Mouse (Mus musculus): ENCODE results near the gene Cplx2.

The Cplx2 gene

DNA sequence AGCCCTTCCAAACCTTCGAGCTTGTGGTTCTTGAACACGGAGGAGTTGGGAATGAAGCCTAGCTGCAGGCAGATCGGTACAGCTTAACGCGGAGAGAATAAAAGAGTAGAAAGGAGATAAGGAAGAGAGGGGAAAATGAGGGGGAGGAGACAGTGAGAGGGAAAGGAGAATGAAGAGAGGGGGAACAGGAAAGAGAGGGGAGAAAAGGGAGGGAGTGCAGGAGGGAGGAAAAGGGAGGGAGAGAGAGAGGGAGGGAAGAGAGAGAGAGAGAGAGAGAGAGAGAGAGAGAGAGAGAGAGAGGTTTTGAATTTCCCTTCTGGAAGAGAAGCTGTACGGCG, at the start of gene Cplx2:
Gene Cplx2, plus strand, starts transcription at position 301 of the 338 bp plus-strand sequence.
- in situ Hi-C loops (cut with MboI; ENCODE audit: low pct_unique_long_range_greater_than_20kb in 1 of 2, low sequenced_read_pairs in 2 of 2, unreplicated experiment in 1 of 2) = loop anchor here (10.0 kb wide), 1 partner anchor 256 kb away; no protein-coding TSS in a partner anchor

DNA sequence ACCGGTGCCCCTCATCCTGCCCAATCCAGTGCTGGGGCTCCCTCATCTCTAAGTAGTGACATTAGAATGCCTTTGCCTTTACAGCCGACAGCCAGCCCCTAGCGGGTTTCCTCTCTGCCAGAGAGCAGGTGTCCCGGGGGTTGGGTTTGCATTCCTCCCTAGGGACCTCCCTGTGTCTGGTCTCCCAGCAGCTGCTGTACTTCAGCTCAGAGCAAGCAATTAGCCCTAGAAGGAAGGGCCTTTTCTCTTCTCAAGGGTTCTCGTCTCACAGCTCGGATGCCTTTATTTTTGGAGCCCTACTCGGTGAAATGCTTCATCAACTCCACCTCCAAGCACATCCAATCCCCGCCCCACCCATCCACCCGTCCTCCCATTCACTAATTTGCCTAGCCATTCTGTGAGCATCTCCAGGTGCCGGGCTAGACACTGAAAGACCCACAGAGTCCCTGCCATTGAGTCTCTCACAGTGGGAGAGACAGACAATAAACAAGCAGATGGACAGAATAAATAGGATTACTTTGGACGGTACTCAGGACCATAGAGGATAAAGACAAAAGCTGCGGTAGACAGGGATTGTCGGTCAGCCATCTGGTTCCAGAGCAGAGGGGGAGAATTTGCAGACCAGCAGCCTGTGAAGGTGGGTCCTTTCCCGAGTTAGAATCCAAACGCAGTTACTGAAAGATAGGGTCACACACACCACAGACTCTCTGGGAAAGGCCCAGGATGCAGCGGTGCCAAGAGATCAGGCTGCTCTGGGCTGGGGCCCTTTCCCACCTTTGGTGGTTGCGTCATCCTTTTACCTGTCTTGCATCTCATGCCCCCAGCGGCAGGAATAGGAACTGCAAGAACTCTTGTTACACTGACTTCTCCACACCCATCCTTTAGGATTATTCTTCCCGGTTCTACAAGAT, 48.5 kb upstream of the Cplx2 start:
- in situ Hi-C loops (cut with MboI; ENCODE audit: low pct_unique_long_range_greater_than_20kb in 1 of 2, low sequenced_read_pairs in 2 of 2, unreplicated experiment in 1 of 2) = no loop called here

DNA sequence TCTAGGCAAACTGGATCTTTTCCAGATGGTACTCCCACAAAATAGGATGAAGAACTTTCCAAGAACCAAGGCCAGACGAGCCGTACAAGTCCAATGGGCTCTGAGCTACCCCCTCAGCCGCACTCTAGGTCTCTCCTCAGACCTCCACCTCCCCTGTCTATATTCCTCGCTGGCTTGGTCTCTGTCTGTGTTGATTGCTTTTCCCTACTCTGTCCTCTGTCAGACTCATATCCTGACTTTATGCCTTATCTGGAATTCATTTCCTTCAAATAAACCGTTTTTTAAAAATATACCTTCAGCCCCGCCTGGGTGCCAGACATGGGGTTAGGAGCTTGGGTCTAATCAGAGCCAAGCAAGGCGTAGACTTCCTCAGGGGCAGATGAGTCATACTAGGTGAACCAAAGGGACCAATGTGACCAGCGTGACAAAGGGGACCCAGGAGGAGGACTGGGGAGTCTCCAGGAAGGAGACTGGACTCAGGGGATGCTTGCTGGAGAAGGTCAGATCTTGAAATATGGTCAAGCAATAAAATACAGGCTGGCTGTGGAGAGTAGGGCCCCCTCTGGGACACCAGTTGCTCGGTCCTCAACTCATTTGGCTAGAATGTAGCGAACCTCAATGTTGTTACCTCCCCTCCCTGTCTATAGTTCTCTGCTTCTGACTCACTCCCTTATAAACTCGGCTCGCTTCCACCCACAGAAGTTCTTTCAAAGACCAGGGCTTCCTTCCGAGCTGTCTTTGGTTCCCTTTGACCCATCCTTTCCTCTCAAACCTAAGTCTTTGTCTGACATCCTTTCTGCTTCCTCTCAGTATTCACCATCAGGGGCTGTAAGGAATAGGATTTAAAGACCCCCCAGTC, 47.6 kb upstream of the Cplx2 start:
- in situ Hi-C loops (cut with MboI; ENCODE audit: low pct_unique_long_range_greater_than_20kb in 1 of 2, low sequenced_read_pairs in 2 of 2, unreplicated experiment in 1 of 2) = no loop called here

DNA sequence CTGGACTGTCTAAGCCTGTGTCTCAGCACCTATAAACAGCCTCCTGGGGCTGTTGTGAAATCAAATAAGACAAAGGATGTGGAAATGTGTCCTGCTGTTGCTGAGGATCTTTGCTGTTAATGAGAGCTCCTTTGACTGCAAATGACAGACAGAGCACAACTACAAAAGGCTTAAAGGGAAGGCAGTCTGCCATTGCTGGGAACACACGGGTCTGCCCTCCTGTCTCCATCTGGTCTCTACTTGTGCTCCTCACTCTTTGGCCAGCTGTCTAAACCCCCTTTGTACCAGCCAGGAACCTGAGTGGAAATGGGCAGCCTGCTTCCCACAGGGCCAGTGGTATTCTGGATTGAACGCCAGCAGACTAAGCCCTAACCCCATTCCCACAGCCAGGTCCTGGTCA, 47.0 kb upstream of the Cplx2 start:
- in situ Hi-C loops (cut with MboI; ENCODE audit: low pct_unique_long_range_greater_than_20kb in 1 of 2, low sequenced_read_pairs in 2 of 2, unreplicated experiment in 1 of 2) = no loop called here

DNA sequence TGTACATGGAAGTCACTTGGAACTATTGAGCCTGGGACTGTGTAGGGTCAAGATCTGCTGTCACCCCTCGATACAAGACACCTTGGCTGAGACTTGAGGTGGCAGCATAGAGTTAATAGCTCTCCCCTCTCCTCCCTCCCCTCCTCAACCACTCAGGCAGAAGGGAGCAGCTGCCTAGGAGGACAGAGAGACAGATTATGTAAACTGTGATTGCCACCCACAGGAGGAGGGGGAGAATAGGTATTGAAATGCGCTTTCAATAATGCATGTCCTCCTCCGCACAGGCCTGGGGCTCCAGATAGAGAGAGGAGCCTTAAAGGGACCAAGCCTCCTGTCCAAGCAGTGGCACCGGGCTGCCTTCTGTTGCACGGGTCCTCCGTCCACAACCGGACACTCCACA, 45.3 kb upstream of the Cplx2 start:
- in situ Hi-C loops (cut with MboI; ENCODE audit: low pct_unique_long_range_greater_than_20kb in 1 of 2, low sequenced_read_pairs in 2 of 2, unreplicated experiment in 1 of 2) = no loop called here

DNA sequence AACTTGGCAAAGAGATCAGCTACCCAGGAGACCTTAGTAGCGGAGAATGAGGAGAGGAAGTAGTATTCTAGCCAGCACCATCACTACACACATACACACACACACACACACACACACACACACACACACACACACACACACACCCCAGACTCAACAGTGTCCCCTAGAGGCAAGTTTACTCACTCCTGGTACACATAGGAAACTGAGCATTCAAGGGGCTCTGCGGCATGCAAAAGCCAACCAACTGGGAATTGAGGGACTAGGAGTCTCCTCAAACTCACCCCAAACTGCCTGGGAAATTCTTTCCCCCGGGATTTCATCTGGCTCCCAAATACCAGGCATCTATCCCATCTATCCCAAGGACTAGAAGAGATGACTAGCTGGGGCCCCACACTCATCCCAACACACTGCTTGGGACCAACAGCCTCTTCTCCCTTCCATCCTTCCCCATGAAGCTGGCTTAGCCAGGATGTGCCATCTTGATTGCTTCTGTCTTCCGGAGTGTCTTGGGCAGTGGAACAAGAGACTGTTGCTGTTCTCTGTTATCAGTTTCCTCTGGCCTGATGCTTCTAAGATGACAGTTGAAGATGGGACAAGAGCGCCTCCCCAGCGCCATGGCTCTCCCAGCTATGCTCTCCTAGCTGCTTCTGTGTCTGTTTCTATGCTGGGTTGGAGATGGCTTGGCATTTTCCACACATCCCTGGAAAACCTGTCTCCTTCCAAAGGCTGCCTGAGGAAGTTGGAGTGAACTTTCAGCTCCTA, 44.3 kb upstream of the Cplx2 start:
- in situ Hi-C loops (cut with MboI; ENCODE audit: low pct_unique_long_range_greater_than_20kb in 1 of 2, low sequenced_read_pairs in 2 of 2, unreplicated experiment in 1 of 2) = no loop called here

DNA sequence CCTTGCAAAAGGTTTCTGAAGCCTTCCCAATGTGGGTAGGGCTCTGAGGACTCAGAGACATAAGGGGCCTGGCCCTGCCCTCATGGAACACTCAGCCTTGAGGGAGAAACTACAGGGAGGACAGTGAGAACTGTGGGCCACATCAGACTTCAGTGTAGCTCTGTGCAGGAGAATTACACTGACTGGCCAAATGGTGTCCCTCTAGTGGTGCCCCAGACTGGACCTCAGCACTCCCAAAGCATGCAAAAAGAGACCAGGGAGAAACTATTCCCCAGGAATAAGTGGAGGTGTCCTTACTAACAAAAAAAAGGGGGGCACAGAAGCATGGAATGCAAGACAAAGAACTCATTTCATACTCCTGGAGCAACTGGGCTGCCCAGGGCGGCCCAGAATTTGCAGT, 43.1 kb upstream of the Cplx2 start:
- in situ Hi-C loops (cut with MboI; ENCODE audit: low pct_unique_long_range_greater_than_20kb in 1 of 2, low sequenced_read_pairs in 2 of 2, unreplicated experiment in 1 of 2) = no loop called here

DNA sequence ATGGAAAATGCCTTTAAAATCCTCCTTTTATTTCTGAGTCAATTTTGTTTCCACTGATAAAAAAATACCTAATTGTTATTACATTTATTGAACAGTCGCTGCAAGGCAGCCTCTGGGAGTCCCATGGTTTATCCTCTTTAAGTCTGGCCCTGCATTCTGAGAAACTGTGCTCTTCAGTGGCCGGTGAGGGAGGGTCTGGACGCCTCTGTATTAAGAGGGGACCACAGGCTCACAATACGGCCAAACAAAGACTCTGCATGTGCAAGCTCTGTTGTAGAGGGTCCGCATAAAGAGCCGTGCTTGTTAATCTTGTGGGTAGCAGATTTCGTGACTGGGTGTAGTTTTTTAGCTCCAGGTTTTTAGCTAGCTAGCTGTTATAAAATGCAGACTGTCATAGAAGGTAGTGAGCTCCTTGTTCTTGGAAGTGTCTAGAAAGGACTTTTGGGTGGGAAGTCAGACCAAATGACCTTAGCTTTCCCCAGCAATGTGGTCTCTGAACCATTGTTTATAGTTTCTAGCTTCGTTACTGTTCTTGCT, 42.1 kb upstream of the Cplx2 start:
- in situ Hi-C loops (cut with MboI; ENCODE audit: low pct_unique_long_range_greater_than_20kb in 1 of 2, low sequenced_read_pairs in 2 of 2, unreplicated experiment in 1 of 2) = no loop called here

DNA sequence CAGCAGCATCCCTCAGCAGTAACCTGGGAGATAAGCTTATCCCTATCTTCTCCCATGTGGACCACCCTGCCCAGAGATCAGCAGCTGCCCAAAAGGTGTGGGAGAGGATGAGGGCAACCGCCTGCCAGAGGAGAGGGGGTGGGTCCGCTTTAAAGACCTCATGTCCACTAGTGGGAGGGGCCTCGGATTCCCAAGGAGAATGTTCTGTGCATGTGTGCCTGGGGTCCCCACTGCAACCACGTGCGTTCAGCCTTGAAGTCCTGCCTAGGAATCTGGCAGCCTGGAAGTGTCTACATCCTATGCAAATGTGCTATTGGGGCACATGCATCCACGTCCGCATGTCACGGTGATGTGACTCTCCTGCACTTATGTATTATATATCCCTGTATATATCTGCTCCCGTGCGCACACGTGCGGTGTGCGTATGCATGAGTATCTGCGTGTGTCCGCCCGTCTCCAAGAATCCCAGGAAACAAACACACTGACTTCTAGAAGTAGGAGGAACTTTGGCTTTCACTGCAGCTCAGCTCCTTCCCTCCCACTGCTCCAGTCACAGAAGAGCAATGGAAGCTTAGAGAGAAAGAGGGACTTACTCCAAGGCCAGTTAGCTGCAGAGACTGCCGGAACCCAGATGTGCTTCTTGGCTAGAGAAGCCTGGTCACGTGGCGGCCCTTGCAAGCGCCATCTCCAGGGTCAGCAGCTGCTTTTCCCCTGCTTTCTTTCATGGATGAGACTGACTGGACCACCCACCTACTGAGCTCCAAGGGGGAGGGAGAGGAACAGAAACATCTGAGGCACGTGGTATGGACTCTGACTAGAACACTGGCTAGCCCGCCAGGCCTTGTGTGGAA, 39.1 kb upstream of the Cplx2 start:
- in situ Hi-C loops (cut with MboI; ENCODE audit: low pct_unique_long_range_greater_than_20kb in 1 of 2, low sequenced_read_pairs in 2 of 2, unreplicated experiment in 1 of 2) = no loop called here

DNA sequence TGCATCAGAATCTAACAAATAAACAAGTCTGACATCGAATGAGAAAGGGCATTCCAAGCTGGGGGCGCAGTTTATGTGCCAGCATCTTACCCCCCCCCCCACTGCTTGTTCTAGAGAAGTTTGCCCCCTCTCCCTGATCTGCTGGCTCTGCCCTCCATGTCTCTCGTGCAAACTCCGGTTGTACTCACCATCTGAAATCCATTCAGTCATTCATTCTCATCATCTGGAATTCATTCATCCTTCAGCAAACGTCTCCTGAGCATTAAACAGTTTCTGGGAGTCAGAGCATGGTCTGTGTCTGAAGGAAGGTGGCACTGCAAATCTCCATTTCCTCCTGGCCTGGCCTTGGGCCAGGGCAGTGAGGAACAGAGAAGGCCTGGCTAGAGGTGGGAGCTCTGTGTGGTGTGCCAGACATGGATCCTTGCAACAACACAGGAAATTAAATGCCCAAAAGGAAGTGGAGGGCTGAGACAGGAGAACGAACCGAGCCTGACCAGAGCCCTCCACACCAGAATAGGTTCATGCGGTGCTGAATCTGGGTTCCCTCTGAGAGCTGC, 38.1 kb upstream of the Cplx2 start:
- in situ Hi-C loops (cut with MboI; ENCODE audit: low pct_unique_long_range_greater_than_20kb in 1 of 2, low sequenced_read_pairs in 2 of 2, unreplicated experiment in 1 of 2) = no loop called here

DNA sequence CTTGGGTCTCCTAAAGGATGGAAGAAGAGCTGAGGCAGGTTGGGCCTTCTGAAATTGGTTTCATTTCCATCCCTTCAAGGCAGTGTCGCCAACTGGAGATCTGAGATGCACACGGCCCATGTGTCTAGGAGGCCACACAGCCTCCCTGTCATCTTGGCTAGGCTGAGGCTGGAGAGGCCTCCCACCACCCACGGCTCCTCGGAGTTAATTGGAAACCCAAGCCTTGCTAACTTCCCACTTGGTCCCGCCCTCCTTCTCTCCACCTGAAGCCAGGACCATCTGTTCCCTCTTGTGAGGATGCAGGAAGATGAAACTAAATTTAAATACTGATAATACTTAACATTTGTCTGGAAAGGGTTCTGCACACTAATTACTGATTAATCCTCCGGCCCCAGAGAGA, 34.1 kb upstream of the Cplx2 start:
- in situ Hi-C loops (cut with MboI; ENCODE audit: low pct_unique_long_range_greater_than_20kb in 1 of 2, low sequenced_read_pairs in 2 of 2, unreplicated experiment in 1 of 2) = no loop called here

DNA sequence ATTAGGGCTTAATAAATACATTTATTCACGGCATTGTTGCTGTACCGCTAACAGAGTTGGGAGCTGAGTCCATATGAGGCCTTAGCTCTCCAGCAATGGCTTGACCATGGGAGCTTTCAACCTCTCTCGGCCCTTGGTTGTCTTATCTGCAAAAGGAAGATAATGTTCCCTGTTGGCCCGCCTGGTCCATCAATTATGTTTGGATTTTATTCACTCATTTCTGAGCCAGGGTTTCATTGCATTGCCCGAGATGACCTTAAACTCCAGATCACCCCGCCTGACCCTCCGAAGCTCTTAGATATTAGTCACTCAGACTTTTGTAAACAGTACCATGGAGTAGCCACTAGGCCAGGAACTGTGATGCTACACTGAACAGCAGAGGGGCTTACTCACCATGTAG, 33.6 kb upstream of the Cplx2 start:
- in situ Hi-C loops (cut with MboI; ENCODE audit: low pct_unique_long_range_greater_than_20kb in 1 of 2, low sequenced_read_pairs in 2 of 2, unreplicated experiment in 1 of 2) = no loop called here

DNA sequence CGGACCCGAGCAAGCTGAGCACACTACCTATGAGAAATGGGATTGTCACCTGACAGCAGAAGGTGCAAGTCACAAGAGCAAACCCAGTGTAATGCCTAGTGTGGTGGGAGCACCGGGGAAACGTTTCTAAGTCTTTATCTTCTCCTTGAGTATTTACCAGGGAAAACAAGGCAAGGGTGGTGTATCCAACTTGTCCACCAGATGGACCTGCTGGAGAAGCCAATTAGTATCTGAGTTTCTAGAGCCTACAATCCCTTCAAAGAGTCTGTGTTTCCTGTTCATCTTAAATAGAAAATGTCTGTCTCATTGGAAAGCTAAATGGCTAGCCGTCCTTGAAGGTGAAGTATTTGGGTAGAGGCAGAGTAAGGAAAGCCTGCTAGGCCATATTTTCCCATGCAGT, 32.3 kb upstream of the Cplx2 start:
- in situ Hi-C loops (cut with MboI; ENCODE audit: low pct_unique_long_range_greater_than_20kb in 1 of 2, low sequenced_read_pairs in 2 of 2, unreplicated experiment in 1 of 2) = no loop called here

DNA sequence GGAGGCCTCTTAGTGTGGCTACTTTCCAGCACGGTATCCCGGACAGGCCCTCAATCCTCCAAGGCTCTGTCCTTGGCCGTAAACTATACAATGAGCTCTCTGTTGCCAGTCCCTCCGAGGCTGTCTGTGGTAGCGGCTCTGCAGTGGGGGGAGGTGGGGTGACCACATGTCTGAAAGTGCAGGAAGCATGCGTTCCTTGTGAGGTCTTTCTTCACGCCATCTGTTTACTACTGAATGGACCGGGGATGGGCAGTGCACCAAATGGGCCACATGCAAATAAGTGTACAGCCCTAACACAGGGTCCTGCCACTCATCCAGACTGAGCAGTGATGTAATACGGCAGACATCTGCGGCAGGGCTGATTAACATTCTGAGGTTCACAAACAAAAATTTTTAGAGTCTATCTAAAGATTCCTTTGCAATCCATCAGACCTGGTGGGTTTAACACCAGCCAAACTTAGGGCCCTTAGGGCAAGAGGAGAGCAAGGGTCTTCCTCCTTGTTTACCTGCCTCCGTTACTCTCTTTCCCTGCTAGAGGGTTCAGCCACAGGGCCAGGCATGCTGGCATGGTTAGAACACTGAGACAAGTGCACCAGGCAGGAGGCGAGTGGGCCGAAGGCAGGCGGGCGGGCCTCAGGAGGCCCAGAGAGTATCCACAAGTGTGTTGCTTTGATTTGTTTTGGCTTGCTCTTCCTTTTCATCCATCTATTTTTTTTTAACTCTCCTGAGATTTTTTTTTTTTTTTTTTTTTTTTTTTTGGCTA, 25.1 kb upstream of the Cplx2 start:
- in situ Hi-C loops (cut with MboI; ENCODE audit: low pct_unique_long_range_greater_than_20kb in 1 of 2, low sequenced_read_pairs in 2 of 2, unreplicated experiment in 1 of 2) = no loop called here

DNA sequence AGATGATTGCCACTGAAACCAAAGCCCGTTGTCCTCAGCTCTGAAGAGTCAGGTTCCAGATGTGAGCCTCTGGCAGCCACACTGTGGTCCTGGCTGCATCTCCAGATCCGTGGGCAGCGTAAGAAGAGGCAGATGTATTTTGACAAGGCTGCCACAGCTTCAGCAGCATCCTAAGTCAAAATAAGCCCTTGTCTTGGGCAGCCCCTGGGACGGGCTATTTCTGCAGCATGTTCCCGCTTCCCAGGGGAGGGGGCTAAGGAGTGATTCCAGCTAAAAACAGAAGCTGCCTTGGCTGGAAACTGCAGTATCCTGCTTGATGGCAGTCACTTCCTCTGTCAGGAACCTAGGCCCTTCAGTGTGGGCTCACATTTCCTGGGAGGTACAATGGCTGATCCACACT, 23.1 kb upstream of the Cplx2 start:
- in situ Hi-C loops (cut with MboI; ENCODE audit: low pct_unique_long_range_greater_than_20kb in 1 of 2, low sequenced_read_pairs in 2 of 2, unreplicated experiment in 1 of 2) = no loop called here

DNA sequence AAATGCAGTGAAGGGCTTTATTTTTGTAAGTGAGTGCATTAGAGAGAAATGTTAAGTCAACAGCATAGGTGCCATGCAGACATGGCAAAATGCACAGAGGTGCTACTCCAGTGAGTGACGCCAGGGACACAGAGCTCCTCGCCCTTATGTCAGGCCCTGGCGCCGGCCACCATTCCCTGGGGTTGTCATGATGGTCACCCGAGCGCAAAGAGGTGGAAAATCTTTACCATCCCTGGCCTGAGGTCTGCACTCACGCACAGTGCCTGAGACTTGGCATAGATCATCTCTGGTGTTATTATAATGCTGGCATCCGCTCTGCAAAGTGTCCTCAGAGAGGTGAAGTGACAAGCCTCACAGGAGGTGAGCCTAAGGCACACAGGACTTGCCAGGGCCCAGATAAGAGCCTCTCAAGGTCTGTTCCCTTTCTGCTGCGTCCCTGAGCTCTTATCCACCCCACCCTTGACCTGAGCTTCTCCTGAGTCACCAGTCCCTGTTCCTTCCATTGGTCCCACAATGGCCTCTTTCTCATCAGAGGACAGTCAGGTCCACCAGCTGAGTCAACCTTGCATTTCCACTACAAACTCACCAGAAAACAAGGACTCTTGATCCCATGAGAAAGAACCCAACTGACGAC, 21.9 kb upstream of the Cplx2 start:
- in situ Hi-C loops (cut with MboI; ENCODE audit: low pct_unique_long_range_greater_than_20kb in 1 of 2, low sequenced_read_pairs in 2 of 2, unreplicated experiment in 1 of 2) = no loop called here

DNA sequence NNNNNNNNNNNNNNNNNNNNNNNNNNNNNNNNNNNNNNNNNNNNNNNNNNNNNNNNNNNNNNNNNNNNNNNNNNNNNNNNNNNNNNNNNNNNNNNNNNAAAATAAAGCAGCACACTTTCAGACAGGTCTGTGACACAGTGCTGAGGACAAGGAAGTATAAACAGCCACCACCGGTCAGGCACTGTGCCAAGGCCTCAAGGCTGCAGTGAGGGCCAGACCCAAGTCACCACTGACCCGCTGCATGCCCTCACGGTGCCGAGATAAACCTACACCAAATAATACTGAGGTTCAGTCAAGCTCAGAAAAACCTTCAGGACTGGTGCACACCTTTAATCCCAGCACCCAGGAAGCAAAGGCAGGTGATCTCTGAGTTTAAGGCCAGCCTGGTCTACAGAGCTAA, 13.7 kb upstream of the Cplx2 start:
- in situ Hi-C loops (cut with MboI; ENCODE audit: low pct_unique_long_range_greater_than_20kb in 1 of 2, low sequenced_read_pairs in 2 of 2, unreplicated experiment in 1 of 2) = no loop called here
